Mouse (Mus musculus): Measurements from ENCODE around the gene Cdh22.

Gene Cdh22

DNA sequence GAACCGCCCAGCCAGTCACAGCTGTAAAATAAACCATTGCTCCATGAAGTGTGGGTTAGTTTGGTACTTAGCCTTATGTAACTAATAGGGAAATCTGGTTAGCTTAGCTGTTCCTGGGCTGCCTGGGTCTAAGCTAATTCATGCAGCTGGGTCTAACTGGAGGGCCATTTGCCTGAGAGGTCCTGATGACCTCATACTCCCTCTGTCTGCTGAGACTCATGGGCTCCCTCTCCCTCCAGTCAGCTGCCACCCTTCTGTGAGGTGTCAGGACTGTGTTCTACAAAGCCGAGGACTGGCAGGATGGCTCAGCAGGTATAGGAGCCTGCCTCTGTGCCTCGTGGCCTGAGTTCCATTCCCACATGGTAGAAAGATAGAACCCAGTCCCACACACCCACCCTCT lies 84.9 kb downstream of the Cdh22 start:
- DNase-seq (ENCODE audit: low read depth): no peak

DNA sequence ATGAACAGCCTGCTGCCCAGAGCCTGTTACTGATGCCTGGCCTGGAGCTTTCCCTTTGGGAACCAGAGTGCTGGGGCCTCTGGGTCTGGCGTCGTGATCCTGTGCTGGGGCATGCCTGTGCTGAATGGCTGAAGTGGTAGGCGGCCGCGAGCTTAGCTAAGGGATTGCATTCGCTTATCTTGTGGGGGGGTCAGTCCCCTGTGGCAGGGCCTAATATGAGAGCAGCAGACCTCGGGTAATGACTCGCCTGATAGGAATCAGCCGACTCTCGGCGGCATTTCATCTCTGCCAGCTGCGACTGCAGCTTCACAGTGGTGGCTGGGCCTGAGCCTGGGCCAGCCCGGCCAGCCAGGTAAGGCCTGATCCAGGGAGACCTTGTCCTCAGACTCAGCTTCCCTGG lies 88.8 kb downstream of the Cdh22 start:
- no peak for DNase-seq (ENCODE audit: low read depth)

DNA sequence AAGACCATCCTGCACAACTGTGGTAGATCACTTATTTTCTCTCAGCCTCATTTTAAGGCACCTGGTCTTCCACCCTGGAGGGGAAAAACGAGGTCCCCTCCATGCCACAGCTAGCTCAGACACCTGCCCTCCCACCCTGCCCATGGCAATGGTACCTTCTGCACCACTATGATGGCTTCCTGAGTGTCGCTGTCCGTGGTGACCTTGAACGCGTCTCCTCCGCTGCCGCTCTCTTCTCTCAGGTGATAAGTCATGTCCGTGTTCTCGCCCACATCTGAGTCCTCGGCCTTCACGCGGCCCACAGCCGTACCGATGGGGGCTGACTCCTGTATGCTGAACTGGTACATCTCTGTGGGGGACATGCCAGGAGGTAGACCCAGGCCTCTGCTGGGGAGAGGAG lies 91.2 kb downstream of the Cdh22 start:
- no peak for DNase-seq (ENCODE audit: low read depth)

DNA sequence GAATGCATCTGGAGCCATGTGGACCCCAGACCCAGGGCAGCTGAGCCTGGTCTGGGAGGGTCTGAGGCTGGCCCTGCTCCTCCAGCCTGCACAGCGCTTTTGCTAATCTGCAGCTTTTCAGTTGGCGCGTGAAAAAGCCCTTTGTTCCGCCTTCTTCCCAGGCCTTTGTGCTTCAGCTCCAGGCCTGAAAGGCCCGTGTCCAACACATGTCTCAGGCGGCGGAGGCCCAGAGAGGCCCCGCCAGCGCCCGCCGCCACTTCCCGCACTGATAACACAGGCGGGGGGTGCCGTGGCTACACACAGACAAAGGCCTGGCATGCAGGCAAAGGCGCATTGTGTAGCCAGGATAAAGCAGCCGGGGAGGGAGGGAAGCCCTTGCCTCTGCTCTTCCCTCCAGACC lies 98.6 kb downstream of the Cdh22 start:
- DNase-seq (ENCODE audit: low read depth): no peak

DNA sequence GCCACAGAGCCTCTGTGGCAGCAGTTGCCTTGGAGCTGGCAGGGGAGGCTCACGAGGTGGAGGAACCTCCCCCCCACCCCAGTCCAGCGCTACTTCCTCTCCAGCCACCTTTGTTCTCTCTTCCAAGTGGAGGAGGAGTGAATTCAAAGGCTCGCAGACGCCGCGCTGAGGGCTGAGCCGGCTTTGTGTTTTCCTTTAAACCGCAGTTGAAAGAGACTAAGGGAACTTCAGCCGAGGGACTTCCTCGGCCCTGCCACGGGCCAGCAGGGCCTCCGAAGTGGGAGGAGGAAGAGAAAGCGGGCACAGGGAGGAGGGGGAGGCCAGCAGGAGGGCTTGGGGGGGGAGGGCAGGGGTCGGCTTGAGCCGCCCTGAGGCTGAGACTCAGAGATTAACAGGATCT lies 101.1 kb downstream of the Cdh22 start:
- DNase-seq (ENCODE audit: low read depth): peak; percentile 17

DNA sequence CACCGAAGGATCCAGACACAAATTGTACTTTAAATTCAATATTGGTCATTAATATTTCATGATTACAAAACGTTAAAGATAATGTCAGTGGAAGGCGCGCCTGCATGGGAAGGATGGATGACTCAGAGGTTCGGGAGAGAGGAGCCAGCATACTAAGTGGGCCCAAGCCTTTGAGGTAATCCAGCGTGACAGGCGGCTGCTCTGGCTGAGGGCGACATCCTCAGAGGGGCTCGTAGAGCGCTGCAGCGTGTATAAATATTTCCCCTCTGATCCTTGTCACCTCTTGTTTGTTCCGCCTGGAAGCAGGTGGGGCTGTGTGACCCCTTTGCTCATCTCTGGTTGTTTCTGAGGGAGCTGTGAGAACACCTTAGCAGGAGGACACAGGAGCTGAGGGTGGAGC lies 103.2 kb downstream of the Cdh22 start:
- DNase-seq (ENCODE audit: low read depth): no peak

DNA sequence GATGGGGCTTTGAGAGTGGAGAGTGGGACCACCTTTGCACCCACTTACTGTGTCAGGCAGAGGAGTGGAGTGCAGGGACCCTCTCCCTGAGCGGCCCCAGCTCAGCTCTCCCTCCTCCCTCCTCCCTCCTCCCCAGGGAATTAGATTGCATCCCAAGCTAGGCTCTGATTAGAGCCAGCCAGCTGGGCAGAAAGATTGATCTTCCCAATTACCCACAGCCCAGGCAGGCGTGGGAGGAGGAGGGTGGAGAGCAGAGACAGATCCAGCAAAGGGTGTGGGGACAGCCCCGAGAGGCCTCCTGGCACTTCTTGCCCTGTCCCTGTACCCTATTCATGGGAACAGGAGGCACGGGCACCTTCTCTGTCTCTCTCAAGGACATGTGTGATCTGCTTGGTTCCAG lies 105.5 kb downstream of the Cdh22 start:
- DNase-seq (ENCODE audit: low read depth): no peak

DNA sequence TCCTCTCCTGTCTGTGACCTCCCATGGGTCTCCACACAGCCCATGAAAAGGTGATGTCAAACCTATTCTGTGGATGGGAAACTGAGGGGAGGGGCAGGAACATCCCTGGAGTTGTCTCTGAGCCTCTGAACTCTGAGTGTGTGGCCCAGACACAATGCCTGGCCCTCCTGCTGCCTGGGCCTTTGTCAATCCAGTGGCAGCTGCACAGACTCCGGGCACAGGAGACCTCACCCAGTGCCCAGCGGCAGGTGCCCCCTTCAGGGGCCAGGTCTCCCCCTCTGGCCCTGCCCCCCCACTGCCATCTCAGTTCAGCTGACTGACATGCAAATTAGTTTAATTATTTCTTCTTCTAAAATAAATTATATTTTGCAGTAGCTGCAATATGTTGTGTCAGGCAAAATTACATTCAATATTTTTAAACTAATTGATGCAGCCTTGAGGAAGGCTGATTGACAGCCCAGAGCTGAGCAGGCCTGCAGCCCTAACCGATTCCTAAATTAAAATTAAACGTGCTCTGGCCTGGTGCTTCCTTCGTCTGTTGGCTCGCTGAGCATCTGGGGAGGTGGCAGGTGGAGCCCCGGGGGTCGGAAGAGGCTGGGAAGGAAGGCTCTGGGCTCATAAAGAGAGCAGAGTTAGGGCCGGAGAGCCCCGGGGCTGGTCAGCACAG lies 107.6 kb downstream of the Cdh22 start:
- no peak for DNase-seq (ENCODE audit: low read depth)

DNA sequence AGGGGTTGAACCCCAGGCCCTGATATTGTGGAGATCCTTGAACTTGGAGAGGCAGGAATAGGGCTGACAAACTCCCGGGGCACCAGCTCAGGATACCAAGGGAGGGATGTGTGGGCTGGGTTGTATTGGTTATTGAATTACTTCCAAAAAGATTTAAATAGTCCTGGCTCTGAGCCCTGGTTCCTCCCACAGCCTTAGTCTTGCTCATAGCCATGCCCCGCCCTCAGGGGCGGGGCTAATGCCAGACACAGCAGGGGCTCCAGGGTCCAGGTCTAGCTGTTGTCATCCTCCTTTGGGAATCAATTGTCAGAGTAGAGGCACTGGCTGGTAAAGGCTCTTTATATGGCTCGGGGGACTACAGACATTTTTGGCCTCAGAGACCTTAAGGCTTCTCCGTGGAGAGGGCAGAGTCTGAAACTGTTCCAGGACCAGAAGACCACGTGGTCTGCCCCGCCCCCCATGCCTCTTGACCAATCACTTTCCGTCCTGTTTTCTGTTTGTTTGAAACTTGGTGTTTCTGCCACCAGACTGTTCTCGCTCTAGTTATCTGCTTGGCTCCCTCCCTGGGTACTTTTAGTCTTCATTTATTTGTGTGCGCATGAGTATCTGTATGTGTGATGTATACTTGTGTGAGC lies 113.3 kb downstream of the Cdh22 start:
- no peak for DNase-seq (ENCODE audit: low read depth)

DNA sequence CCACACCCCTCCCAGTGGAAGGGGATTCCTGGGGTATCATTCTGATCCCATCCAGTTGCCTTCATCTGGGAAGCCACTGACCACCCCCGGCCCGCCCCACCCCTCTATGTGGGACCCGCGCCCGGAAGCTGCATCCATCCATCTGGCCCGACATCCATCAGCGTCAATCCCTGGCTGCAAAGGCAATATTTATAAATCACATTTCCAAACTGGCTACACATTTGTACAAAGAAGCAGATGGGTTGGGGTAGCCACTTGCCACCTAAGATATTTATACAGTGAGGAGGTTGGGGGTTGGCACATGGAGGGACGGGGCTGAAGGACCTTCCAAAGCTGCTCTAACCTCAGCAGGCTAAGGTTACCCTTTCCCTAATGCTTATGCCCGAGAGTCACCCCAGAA lies 113.9 kb downstream of the Cdh22 start:
- no peak for DNase-seq (ENCODE audit: low read depth)

DNA sequence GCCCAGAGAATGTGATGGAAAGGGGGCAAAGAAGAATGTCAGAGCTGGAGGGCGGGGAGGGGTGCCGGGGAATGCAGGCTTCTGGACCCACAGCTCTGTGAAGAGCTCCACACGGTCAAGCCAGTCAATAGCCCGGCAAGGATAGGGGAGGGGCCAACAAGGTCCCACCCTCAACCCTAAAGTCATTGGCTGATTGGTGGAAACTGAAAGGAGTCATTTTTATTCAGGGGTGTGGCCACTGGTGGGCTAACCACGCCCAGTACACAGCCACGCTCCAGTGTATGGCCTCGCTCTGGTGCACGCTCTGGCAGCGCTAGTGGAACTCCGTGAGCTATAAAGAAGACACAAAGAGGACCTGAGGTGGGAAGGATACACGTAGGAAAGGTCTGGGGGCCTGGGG lies 120.9 kb downstream of the Cdh22 start:
- no peak for DNase-seq (ENCODE audit: low read depth)

DNA sequence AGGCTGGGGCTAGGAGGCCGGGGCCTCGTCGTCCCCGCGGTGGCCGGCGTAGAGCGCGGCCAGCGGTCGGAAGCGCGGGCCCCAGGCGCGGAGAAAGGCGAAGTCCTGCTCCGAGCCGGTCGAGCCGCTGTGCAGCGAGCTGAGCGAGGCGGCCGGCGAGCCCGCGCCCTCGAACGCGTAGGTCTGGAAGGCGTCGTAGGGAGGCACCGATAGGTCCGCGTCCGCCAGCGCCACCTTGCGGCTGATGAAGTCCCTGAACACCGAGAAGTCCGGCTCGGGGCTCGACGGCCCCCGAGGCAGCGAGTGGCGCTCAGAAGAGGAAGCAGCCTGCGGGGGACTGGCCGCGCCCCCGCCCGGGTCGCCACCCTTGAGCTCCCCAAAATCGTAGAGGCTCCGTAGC lies 122.5 kb downstream of the Cdh22 start:
- DNase-seq (ENCODE audit: low read depth): peak; percentile 84

DNA sequence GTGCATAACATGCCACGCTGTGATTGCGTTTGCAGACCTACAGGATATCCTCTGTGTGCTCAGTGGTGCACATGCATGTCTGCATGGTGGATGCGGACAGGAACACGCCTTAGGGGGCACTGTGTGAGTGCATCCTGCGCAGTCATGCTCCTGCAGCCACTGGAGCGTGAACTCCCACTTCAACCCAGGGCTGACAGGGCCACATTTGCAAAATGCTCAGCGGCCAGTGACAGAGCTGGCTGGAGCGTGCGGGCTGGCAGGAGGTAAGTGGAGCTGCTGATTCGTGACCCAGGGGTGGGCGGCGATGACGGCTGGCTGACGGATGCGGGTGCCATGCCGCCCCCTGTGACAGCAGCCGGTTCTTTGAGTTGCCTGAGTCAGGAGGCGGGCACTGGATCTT lies 128.1 kb downstream of the Cdh22 start:
- no peak for DNase-seq (ENCODE audit: low read depth)

DNA sequence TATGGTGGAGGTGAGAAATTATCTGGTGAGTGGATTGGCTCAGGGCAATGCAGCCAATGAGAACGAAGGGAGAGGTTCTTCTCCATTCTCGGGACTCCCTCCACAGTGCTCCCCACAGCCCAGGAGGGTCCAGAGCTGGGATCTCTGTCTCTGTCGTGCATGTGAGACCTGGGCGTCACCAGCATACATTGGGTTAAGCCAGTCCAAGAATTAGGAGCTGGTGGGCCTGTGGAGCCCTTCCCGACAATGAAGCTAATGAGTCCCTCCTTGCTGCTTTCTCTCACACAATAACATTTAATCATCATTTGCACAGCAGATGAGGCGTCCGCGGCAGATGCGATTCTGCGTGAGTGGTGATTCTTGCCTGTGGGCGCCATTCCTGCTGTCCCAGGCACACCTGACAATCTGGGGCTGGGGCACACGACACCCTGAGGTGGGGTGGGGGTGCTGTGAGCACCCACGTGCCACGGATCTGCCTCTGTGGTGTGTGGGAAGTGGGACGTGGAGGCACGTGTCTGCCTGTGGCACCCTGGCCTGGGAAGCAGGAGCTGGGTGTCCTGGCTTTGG lies 129.1 kb downstream of the Cdh22 start:
- DNase-seq (ENCODE audit: low read depth): no peak

DNA sequence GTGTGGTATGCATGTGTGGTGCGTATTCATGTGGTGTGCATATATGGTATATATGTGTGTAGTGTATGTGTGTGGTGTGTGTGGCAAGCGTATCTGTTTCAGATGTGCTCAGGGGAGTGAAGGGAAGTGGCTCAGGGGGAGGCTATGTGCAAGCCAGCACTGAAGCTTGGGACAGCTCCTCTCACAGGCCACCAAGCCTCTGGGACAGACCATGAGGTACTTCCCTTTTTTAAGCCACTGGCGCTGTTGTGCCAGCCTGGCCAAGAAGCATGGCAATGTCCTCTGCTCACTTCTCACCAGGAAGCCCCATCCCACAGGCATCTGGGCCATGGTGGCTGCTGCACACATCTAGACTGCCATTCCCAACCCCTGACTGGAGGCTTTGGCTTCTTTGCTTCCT lies 131.7 kb downstream of the Cdh22 start:
- DNase-seq (ENCODE audit: low read depth): no peak

DNA sequence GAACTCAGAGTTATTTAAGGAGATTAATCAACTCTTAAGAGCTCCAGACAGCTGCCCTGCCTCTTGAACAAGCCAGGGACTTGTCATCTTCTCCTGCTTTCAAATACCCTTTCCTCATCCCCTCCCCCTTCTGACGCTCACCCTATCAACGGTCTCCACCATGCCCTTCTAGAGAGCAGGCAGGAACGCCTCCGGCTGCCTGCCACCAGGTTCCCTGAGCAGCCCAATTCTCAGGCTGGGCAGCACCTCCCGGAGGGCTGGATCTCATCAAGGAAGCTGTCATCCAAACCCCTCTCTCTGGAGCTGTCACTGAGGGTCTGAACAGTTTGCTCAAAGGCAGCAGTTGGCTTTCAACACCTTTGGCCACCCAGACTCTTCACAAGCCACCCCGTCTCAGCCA lies 133.9 kb downstream of the Cdh22 start:
- no peak for DNase-seq (ENCODE audit: low read depth)

DNA sequence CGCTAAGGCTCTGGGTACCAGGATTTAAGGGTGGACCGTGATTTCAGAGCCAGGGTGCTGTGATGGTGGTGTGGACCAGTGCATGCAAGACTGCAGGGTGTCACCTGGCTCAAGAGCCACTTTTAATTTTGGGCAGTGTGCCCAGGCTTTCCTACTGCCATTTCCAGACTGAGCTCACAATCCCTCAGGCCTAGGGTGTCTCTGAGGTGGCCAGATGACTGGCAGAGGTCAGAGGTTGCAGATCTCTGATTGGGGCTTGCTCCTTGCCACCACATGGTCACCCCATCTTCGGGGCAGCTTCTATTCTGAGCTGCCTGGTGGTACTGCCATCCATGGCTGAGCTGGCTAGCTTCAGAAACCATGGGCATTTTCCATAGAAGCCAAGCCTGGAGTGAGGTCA lies 135.8 kb downstream of the Cdh22 start:
- no peak for DNase-seq (ENCODE audit: low read depth)

DNA sequence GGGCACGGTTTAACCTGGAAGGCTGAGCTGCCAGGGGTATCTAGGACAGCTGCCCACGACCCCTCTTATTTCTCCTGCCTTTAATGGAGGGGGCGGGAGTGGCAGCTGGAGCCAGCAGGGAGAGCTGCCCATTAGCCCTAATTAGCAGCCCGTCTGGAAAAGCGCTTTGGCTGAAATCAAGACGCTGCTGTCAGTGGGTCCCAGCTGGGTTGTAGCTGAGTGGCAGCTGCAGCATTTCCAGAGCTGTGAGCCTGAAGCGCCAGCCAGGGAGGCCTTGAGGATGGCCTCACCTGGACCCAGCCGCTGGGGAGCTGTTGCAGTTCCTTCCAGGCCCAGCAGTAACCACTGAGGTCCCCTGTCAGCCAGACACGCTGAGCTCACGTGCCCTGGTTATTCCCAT lies 138.3 kb downstream of the Cdh22 start:
- no peak for DNase-seq (ENCODE audit: low read depth)

DNA sequence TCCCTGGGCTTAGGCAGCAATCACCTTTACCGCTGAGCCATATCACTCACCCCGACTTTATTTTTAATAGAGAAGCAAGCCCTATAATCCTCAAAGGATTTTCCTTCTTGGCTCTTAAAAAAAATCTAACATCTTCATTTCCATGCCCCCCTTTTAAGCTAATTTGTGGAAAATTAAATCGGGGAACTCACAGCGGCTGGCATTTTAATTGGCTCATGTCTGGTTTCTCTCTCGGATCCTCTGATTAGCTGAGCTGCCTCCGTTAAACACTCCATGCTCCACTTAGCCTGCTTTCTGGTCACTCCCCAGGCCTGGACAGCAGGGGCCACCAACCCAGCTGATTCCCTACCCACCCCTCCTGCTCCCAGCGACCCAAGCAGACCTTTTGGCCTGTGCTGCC lies 142.3 kb downstream of the Cdh22 start:
- no peak for DNase-seq (ENCODE audit: low read depth)

DNA sequence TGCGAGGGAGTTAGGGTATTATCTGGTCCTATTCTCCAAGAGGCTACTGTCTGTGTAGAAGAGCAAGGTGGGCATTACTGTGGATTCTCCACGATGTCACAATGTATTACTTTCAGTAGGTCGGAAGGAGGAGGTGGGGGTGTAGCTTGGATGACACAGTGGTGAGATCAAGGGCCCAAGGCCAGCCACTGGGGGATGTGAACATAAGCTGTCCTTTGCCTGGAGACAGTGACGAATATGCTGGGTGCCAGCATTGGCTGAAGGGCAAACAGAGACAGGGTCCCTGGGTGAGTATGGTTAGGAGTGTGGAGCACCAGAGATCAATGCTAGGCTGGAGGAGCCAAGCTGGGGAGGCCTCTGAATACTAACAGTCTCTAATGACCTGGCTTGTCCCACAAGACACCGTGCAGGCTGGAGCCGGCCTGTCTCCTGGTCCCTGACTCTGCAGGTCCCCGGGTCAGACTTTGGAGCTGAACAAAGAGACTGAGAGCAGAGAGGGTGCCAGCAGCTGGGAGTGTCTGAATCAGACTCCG lies 143.2 kb downstream of the Cdh22 start:
- no peak for DNase-seq (ENCODE audit: low read depth)

DNA sequence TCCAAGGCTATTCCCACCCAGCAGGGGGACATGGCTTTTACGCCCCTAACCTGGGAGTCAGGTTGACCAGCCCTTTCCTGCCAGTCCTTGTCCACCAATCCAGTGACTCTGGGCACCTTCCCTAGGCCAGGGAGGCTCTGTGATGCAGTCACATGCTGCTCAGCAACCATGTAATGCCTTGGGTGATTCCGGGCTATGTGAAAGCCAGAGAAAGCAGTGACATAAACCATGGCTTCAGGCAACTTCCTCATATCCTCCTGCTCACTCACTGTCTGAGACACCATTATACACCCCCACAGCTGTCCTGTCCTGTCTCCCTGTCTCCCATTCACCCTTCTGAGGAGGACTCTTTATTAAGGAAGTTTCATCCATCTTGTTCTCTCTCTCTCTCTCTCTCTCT lies 144.0 kb downstream of the Cdh22 start, which contains the start of gene 1700025C18Rik:
TSS of gene 1700025C18Rik (minus strand) at position 101 of the 400 bp plus-strand sequence.
- no peak for DNase-seq (ENCODE audit: low read depth)

DNA sequence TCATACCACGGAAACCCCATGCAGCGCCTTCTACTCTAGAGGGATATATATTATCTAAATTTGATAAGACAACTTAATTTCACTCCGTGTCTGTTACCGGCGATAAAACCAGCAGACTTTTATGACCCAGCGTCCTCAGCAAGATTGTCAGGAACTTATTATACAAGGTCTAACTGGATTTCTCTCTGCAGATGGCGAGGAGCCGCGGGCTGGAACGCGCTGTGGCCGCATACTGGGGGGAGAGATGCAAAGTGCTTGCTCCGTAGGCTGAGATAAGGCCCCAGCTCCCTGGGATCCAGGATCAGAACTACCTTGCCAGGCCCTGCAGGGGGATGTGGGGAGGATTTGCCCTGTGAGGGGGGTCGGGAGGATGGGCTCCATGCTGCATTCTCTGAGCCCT lies 145.2 kb downstream of the Cdh22 start:
- DNase-seq (ENCODE audit: low read depth): no peak

DNA sequence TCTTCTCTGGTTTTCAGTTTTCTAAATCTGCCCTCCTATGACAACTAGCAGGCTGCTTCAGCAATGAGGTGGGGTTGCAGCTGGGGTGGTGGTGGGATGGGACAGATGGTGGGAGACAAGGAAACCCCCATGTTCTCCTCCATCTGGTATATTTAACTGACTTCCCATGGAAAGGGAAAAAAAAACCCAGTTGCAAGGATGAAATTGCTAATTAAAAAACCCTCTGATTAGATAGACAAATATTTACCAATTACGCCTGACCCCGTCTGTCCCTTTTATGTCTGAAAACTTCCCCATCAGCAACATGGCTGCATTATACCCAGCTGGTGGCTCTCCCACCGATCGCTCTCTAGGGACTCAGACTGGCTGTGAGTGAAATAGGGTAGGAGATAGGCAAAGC lies 148.0 kb downstream of the Cdh22 start:
- DNase-seq (ENCODE audit: low read depth): no peak

DNA sequence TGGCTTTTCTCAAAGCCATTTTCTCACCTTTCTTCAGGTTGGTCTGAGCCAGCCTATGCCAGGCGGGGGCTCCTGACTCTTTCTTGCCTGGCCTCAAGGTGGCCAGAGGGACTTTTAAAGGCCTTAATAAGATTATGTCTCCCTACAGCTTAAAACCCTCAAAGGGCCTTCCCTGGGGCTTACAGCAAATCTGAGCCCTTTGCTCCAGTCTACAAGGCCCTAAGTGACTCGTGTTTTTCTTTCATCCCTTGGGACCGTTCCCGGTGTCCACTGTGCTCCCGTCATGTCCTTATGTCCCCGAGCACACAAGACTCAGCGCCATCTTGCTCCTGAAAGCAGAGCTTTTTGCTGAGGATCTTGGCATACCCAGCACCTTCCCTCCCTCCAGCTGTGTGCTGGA lies 153.4 kb downstream of the Cdh22 start:
- no peak for DNase-seq (ENCODE audit: low read depth)

Data from naive thymus-derived CD4-positive, alpha-beta T cell, adult 2 months (primary cell).